Mouse (Mus musculus): ENCODE results near the gene Tagln2.

- TF ChIP-seq CTCF (IDR thresholded peaks at IDR 0.05; ENCODE audit: low read depth): no peak
- no peak for TF ChIP-seq EP300 (IDR thresholded peaks at IDR 0.05; ENCODE audit: low read depth)
These were observed 40.5 kb downstream of the Tagln2 start for GRCm38 (mm10) chr1:172540283-172540820.
